Mouse (Mus musculus) neural tube, embryonic 14.5 days (tissue): Measurements from ENCODE around the gene Gyg. TPM values are rescaled to one million over a fixed set of nuclear protein-coding genes. Genes with fewer than 3 reads are reported as not detected.

Source experiments
- ATAC-seq: fragments of 200-750 bp; cut with Nextera tagmentation; 2 replicates; pipeline ENCODE4 v1.8.0; 2017; ENCODE audit warnings: low read depth, mild to moderate bottlenecking, moderate TSS enrichment, moderate library complexity
- H3K27ac ChIP-seq: fragments of 300-500 bp; sonication (generic); 2 replicates; pipeline ENCODE4 v1.5.1; 2014; ENCODE audit warnings: low read depth, mild to moderate bottlenecking, control low read depth, low read length, moderate library complexity, mixed read lengths
- H3K27me3 ChIP-seq: fragments of 300-500 bp; sonication (generic); 2 replicates; pipeline ENCODE4 v1.6.1; 2014; ENCODE audit warnings: low read length; ENCODE audit not compliant: control insufficient read depth, insufficient read depth
- H3K36me3 ChIP-seq: fragments of 300-500 bp; sonication (generic); 2 replicates; pipeline ENCODE4 v1.6.1; 2014; ENCODE audit warnings: low read length, mixed read lengths; ENCODE audit not compliant: control insufficient read depth, insufficient read depth
- H3K4me1 ChIP-seq: fragments of 300-500 bp; sonication (generic); 2 replicates; pipeline ENCODE4 v1.6.1; 2014; ENCODE audit warnings: low read length; ENCODE audit not compliant: control insufficient read depth, insufficient read depth
- H3K4me2 ChIP-seq: fragments of 300-500 bp; sonication (generic); 2 replicates; pipeline ENCODE4 v1.6.1; 2014; ENCODE audit warnings: mild to moderate bottlenecking, low read depth, low read length, control low read depth
- H3K4me3 ChIP-seq: fragments of 300-500 bp; sonication (generic); 2 replicates; pipeline ENCODE4 v1.5.1; 2014; ENCODE audit warnings: low read depth, low read length, control low read depth, mixed read lengths
- H3K9ac ChIP-seq: fragments of 300-500 bp; sonication (generic); replicated peaks from 2 replicates; pipeline ENCODE4 v1.6.1; 2014; ENCODE audit warnings: low read depth, mild to moderate bottlenecking, control low read depth, low read length, mixed read lengths
- H3K9me3 ChIP-seq: fragments of 300-500 bp; sonication (generic); 2 replicates; pipeline ENCODE4 v1.6.1; 2016; ENCODE audit warnings: low read length; ENCODE audit not compliant: control insufficient read depth
- WGBS: fragments of 180-500 bp; shearing (Covaris S2); extraction: QIAGEN DNeasy Blood & Tissue Kit; methylation state at CpG from one replicate; pipeline ENCODE4 v1.1.7; 2014; 5-methylcytosine and 5-hydroxymethylcytosine counted together
- polyA plus RNA-seq: library from polyadenylated mRNA; unstranded; fragments of >200 nt; fragmentation: Nextera tagmentation; extraction: Ambion mirVana; gene quantifications from 2 replicates; pipeline ENCODE4 v1.2.1, GENCODE M21; 2014

Gene Gyg
- polyA plus RNA-seq, result 58.4 and 79.3 TPM in 2 replicates

DNA sequence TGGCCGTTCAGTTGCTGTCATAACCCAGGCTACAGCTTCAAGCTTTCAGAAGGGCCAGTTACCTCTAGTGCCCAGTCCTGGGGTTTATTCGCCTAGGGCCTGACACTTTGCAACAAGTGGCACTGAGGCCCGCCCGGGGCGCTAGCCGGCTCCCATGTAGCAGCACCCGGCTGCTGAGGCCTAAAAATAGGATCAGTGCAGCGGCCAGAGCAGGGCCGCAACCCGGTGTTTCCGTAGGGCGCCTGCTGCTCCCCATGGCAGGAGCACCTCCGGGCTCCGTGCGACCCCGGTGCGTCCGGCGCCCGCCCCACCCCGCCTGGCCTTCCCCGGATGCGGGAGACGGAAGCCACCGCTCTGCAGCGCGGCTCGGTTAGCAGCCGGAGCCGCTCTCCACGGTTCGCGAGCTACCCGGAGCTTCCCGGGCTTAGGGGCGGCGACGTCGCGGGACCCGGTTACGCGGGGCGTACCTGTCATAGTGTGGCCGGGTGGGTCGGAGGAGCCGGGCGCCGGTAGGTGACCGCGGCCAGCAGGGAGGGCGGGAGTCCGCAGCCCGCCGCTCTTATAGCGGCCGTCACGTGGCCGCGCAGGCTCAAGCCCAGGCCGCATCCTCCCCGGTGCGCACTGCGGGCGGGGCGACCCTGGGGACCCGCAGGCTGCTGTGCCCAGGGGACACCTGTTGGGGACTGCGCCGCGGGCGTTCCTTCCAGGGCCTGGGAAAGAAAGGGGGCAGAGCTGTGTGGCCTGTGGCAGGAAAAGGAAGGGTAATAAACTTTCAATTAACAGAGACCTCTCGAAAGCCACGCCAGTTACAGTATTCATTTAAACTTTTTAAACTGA is at the start of gene Gyg:
Gene Gyg (minus strand): TSS at position 787 of the 837 bp plus-strand sequence.
- H3K36me3 ChIP-seq, result no peaks in the 10 kb centered on the region

DNA sequence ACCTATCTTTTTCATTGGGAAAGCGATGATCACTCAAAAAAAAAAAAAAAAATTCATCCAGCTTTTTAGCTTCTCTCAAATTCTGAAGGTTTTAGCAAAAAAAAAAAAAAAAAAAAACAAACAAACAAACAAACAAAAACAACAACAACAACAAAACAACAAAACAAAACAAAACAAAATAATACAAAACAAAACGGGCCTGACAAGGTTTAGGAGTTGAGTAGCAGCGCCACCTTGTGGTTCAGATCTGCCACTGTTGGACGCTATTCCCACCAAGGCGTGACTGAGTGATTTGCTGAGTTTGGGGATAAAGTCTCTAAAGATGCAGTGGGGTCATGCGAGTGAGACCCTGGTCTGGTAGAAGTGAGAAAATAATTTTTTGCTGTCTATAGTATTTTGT is 43.8 kb upstream of the Gyg start:
- peak; percentile 72; the same call in 1 of the 2 replicates for ATAC-seq
- WGBS, result 29% methylated on average over 6 of the region's 6 CpGs
- Histone ChIP-seq H3K36me3 (no peaks in the 10 kb centered on the region), H3K4me1 (no peaks in the 10 kb centered on the region), H3K9me3 (no peaks in the 10 kb centered on the region), H3K27ac (no peak overlapping the region), H3K4me2 (no peak overlapping the region), H3K27me3 (no peaks in the 10 kb centered on the region), H3K4me3 (no peak overlapping the region), H3K9ac (no peak overlapping the region)

More for the DNA sequence above, at the start of gene Gyg:
- ATAC-seq, result peak; percentile 94
- Histone ChIP-seq H3K9me3 (no peaks in the 10 kb centered on the region), H3K4me2 (peak within 1 kb of the TSS; percentile 95), H3K9ac (peak within 1 kb of the TSS; percentile 79), H3K27ac (no peak within 1 kb of the TSS), H3K4me3 (peak within 1 kb of the TSS; percentile 71), H3K4me1 (no peaks in the 10 kb centered on the region), H3K27me3 (no peaks in the 10 kb centered on the region)
- under 1% methylated on average over 73 of the region's 73 CpGs for WGBS

DNA sequence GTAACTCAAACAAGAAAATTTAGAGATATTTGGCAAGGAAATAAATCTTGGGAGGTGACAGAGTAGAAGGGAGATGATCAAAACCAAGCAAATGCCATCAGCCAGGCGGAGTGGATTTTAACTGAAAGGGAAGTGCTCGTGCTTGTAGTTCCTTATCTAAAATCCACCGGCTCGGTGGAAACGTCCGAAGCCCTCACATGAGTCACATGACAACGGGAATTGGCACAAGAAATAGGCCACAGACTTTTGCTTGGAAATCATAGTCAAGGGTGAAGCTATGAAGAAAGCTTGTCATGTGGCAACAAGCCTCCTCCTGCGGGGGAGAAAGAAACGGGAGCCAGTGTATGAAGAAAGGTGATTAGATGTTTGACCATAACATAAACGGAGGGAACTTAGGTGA is 42.8 kb upstream of the Gyg start:
- ATAC-seq, result no peak
- H3K4me2 ChIP-seq, result no peak overlapping the region
- no peak overlapping the region for H3K9ac ChIP-seq
- H3K27ac ChIP-seq, result no peak overlapping the region
- no peaks in the 10 kb centered on the region for H3K9me3 ChIP-seq
- H3K4me3 ChIP-seq, result no peak overlapping the region
- H3K36me3 ChIP-seq, result no peaks in the 10 kb centered on the region
- H3K4me1 ChIP-seq, result no peaks in the 10 kb centered on the region
- H3K27me3 ChIP-seq, result no peaks in the 10 kb centered on the region
- WGBS, result 93% methylated on average over 10 of the region's 10 CpGs

DNA sequence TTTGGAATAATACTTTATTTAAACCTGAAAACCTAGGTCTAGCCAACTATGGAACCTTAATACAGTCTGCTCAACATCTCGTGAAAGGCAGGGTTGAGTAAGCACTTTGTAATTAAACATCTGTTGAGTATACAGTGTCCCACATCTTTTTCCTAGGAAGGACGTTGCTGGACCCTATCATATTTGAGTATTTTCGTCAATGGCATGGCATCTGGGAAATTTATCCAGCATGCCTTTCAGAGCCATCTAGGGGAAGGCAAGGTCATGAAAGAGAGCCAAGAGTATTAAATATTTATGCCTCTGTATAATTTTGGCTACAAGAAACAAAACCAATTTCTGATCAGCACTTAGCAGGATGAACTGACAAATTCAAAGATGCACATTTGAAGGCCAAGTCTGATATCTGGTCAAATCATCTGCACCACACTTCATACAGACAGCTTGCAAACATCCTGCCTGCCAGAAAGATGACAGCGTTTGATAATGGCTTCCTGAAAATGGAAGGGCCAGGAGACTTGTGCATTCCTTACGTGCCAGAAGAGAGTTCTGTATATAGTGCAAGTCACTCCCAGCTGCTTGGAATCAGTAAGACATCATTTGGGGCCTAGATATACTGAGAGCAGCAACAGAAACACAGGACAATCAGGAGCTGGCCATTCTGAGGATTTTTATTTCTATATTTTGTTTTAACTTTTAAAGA is 34.0 kb upstream of the Gyg start:
- Histone ChIP-seq H3K27ac (no peak overlapping the region), H3K27me3 (no peaks in the 10 kb centered on the region), H3K36me3 (no peaks in the 10 kb centered on the region), H3K9ac (no peak overlapping the region), H3K4me3 (no peak overlapping the region), H3K4me2 (no peak overlapping the region), H3K9me3 (no peaks in the 10 kb centered on the region), H3K4me1 (no peaks in the 10 kb centered on the region)
- ATAC-seq, result no peak
- WGBS, result 77% methylated on average over 5 of the region's 5 CpGs

DNA sequence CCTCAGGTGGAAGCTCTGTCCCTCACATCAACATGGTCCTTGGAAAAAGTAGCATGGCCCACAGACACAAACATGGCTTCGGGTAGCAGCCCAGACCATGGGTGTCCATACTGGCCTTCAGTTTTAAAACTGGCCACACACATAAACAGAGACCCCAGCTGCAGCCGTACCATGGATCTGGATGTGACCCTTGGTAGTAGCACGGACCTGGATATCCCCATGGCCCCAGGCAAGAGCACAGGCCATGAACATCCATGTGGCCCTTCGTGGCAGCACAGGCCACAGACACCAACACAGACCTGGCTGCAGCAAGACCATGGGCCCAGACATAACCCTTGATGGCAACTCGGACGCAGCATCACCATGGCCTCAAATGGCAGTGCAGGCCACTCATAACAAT is 17.3 kb upstream of the Gyg start:
- Histone ChIP-seq H3K9ac (no peak overlapping the region), H3K4me1 (no peaks in the 10 kb centered on the region), H3K4me3 (no peak overlapping the region), H3K9me3 (no peaks in the 10 kb centered on the region), H3K4me2 (no peak overlapping the region), H3K27me3 (no peaks in the 10 kb centered on the region), H3K36me3 (no peaks in the 10 kb centered on the region), H3K27ac (no peak overlapping the region)
- no peak for ATAC-seq
- 89% methylated on average over 6 of the region's 6 CpGs for WGBS

DNA sequence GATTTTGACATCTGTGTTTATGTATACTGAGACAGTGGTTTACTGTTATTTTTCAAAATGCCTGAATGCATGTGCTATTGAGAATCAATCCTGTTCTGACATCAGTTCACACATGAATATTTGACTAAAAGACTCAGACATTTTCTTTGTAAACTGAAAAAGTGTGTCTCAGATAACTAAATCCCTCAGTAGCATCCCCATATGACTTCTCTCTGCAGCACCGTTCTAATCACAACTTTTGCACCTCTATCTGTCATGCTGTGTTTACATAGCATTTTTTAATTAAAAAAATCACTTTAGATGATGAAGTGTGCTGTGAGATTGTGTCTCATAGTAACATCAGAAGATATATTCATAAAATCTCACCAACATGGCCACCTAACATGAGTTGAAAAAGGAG is 12.4 kb upstream of the Gyg start:
- H3K4me2 ChIP-seq, result no peak overlapping the region
- WGBS, result 86% methylated on average over 1 of the region's 1 CpGs
- no peak overlapping the region for H3K9ac ChIP-seq
- no peaks in the 10 kb centered on the region for H3K4me1 ChIP-seq
- no peaks in the 10 kb centered on the region for H3K36me3 ChIP-seq
- no peaks in the 10 kb centered on the region for H3K27me3 ChIP-seq
- no peaks in the 10 kb centered on the region for H3K9me3 ChIP-seq
- ATAC-seq, result no peak
- no peak overlapping the region for H3K27ac ChIP-seq
- no peak overlapping the region for H3K4me3 ChIP-seq

DNA sequence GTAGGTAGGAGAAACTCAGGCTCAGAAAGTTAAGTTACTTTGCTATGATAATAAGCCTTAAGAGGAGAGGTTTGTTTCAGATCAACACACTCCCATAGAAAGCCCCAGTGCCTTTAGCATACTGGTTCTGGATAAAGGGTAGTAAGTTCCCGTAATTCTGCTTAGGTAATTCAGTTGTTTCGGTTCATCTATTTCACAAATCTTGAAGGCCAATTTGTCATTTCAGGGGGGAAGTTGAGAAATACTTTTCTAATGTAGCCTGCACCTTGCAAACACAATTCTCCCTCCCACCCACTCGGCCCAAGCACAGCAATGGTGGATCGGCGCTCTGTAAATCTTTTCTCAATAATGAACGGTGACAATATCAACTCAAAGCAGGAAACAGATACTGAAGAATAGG is 359 bp upstream of the Gyg start:
- Histone ChIP-seq H3K9ac (no peak overlapping the region), H3K4me2 (peak overlapping the region; percentile 95), H3K36me3 (no peaks in the 10 kb centered on the region), H3K27ac (no peak overlapping the region), H3K9me3 (no peaks in the 10 kb centered on the region), H3K4me1 (no peaks in the 10 kb centered on the region), H3K27me3 (no peaks in the 10 kb centered on the region), H3K4me3 (peak overlapping the region; percentile 71; the same call in 1 of the 2 replicates)
- ATAC-seq, result no peak
- 84% methylated on average over 6 of the region's 6 CpGs for WGBS

DNA sequence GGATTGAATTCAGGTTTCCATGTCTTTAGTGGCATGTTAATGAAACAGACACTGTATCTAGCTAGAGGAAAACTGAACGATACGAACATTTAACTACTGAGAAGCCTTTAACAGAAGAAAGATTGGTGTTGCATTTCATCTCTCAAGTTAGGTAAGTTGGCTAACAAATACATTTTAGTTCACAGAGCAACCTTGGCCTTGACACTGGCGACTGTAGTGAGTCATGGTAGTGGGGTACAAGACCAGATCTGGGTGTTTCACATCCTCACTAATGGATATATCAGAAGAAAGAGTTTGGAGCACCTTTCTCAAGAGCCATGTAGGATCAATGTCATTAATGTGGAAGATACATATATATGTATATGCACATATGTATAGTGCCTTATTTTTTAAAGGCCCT is 3.5 kb downstream of the Gyg start:
- WGBS, result 96% methylated on average over 3 of the region's 3 CpGs
- ATAC-seq, result no peak

DNA sequence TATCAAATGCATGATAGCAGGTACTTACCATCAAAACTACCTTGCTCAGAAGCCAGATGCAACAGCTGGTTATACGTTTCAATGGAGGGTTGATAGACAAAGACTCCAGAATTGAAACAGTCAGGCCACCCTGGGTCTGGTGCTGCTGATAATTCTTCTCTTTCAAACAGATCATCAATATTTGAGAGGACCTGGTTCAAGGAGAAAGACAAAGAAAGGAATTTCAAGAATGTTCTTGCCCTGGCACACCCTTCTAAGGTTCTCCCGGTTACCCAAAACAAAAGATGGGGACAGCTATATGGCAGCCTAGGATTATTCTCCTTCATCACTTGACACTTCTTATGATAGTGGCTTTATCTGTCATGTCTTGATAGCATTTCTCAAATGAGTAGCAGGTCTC is 4.6 kb downstream of the Gyg start:
- Histone ChIP-seq H3K9ac (no peak overlapping the region), H3K27me3 (no peaks in the 10 kb centered on the region), H3K9me3 (no peaks in the 10 kb centered on the region), H3K4me1 (no peaks in the 10 kb centered on the region), H3K4me3 (no peak overlapping the region), H3K4me2 (no peak overlapping the region), H3K27ac (no peak overlapping the region), H3K36me3 (no peaks in the 10 kb centered on the region)
- no peak for ATAC-seq
- 83% methylated on average over 2 of the region's 2 CpGs for WGBS

More for the DNA sequence above, 3.5 kb downstream of the Gyg start:
- Histone ChIP-seq H3K36me3 (no peaks in the 10 kb centered on the region), H3K4me1 (no peaks in the 10 kb centered on the region), H3K4me2 (no peak overlapping the region), H3K4me3 (no peak overlapping the region), H3K27me3 (no peaks in the 10 kb centered on the region), H3K9me3 (no peaks in the 10 kb centered on the region), H3K27ac (no peak overlapping the region), H3K9ac (no peak overlapping the region)
